ENCODE assay signal across 22 mouse cellular contexts in genomic region chr10:87803936-87804791, GRCm38 (mm10). TPM values are rescaled to one million over a fixed set of nuclear protein-coding genes. Genes with fewer than 3 reads are reported as not detected.
DNase-seq lines count a peak whose midpoint lies in the region; ATAC-seq lines count a peak whose summit lies in the region.
"Had no signal": no experiment of that assay in that cellular context is flagged by ENCODE, and none has a peak within 500 bp of the region (broad histone marks: within the 10 kb centered on the region; RNA-seq: fewer than 3 reads in every experiment).

No protein-coding gene starts in this region.

- no peak overlapping the region for H3K27ac ChIP-seq in embryonic facial prominence, embryonic 14.5 days (replicated peaks; ENCODE audit: low read depth, low read length)
- H3K27ac ChIP-seq in embryonic facial prominence, embryonic 10.5 days (replicated peaks) = no peak overlapping the region
- peak overlapping the region; percentile 41; the same call in 1 of the 2 replicates for H3K27ac ChIP-seq in stomach, embryonic 16.5 days (ENCODE audit: low read length)
- H3K27ac ChIP-seq: heart, embryonic 13.5 days; hindbrain, embryonic 15.5 days; left cerebral cortex, adult 2 months; limb, embryonic 10.5 days; liver, embryonic 15.5 days had no signal

- no peak overlapping the region for H3K4me3 ChIP-seq in embryonic facial prominence, embryonic 14.5 days (ENCODE audit: low read depth, low read length)
- no peak overlapping the region for H3K4me3 ChIP-seq in embryonic facial prominence, embryonic 10.5 days
- no peak overlapping the region for H3K4me3 ChIP-seq in stomach, embryonic 16.5 days (replicated peaks; ENCODE audit: low read length)
- H3K4me3 ChIP-seq: heart, embryonic 13.5 days; hindbrain, embryonic 15.5 days; left cerebral cortex, adult 2 months; limb, embryonic 10.5 days; liver, embryonic 15.5 days had no signal

- H3K36me3 ChIP-seq in embryonic facial prominence, embryonic 14.5 days (ENCODE audit: control insufficient read depth, insufficient read depth, low read length) = no peaks in the 10 kb centered on the region
- H3K36me3 ChIP-seq in embryonic facial prominence, embryonic 10.5 days (replicated peaks) = no peaks in the 10 kb centered on the region
- H3K36me3 ChIP-seq in stomach, embryonic 16.5 days (ENCODE audit: control insufficient read depth, insufficient read depth, low read length) = no peaks in the 10 kb centered on the region
- H3K36me3 ChIP-seq: heart, embryonic 13.5 days; hindbrain, embryonic 15.5 days; limb, embryonic 10.5 days; liver, embryonic 15.5 days had no signal

- no peaks in the 10 kb centered on the region for H3K9me3 ChIP-seq in embryonic facial prominence, embryonic 14.5 days (ENCODE audit: control insufficient read depth, low read length)
- no peaks in the 10 kb centered on the region for H3K9me3 ChIP-seq in embryonic facial prominence, embryonic 10.5 days
- H3K9me3 ChIP-seq in stomach, embryonic 16.5 days (replicated peaks; ENCODE audit: control insufficient read depth, low read length) = no peaks in the 10 kb centered on the region
- H3K9me3 ChIP-seq: heart, embryonic 13.5 days; hindbrain, embryonic 15.5 days; limb, embryonic 10.5 days; liver, embryonic 15.5 days had no signal

- H3K4me2 ChIP-seq in embryonic facial prominence, embryonic 14.5 days (ENCODE audit: low read depth, low read length) = no peak overlapping the region
- no peak overlapping the region for H3K4me2 ChIP-seq in stomach, embryonic 16.5 days (ENCODE audit: low read depth, low read length)
- H3K4me2 ChIP-seq: heart, embryonic 13.5 days; hindbrain, embryonic 15.5 days; liver, embryonic 15.5 days had no signal

- H3K9ac ChIP-seq in embryonic facial prominence, embryonic 14.5 days (ENCODE audit: low read depth, low read length) = no peak overlapping the region
- H3K9ac ChIP-seq in stomach, embryonic 16.5 days (ENCODE audit: low read length) = no peak overlapping the region
- H3K9ac ChIP-seq: heart, embryonic 13.5 days; hindbrain, embryonic 15.5 days; liver, embryonic 15.5 days had no signal

- WGBS in embryonic facial prominence, embryonic 14.5 days = 55% methylated on average over 5 of the region's 5 CpGs
- 84% methylated on average over 5 of the region's 5 CpGs for WGBS in embryonic facial prominence, embryonic 10.5 days
- 45% methylated on average over 5 of the region's 5 CpGs for WGBS in stomach, embryonic 16.5 days

- peak; percentile 50; the same call in 1 of the 2 replicates for ATAC-seq in embryonic facial prominence, embryonic 14.5 days (ENCODE audit: low read depth)
- ATAC-seq in stomach, embryonic 16.5 days (ENCODE audit: insufficient read depth, low FRiP score) = peak; percentile 58; the same call in 1 of the 2 replicates

- no peaks in the 10 kb centered on the region for H3K4me1 ChIP-seq in embryonic facial prominence, embryonic 14.5 days (ENCODE audit: control insufficient read depth, insufficient read depth, low read length)
- H3K4me1 ChIP-seq in embryonic facial prominence, embryonic 10.5 days = peaks cover 5% of the 10 kb centered on the region; the same call in 1 of the 2 replicates
- H3K4me1 ChIP-seq in stomach, embryonic 16.5 days (ENCODE audit: control insufficient read depth, insufficient read depth, low read length) = no peaks in the 10 kb centered on the region
- H3K4me1 ChIP-seq: heart, embryonic 13.5 days; hindbrain, embryonic 15.5 days; limb, embryonic 10.5 days; liver, embryonic 15.5 days had no signal

- DNase-seq in embryonic facial prominence, embryonic 14.5 days (ENCODE audit: low spot score) = peak; percentile 45
- no peak for DNase-seq in embryonic facial prominence, embryonic 10.5 days (ENCODE audit: low spot score)
- peak; percentile 36 for DNase-seq in kidney, postnatal 14 days
- no peak for DNase-seq in kidney, adult 18-20 months
- peak; percentile 34 for DNase-seq in testis, postnatal 14 days (ENCODE audit: low spot score)
- DNase-seq in testis, postnatal 10 days (ENCODE audit: low spot score) = no peak
- DNase-seq in left cerebral cortex, postnatal 14 days (ENCODE audit: low spot score in 2 of 2) = no peak
- DNase-seq: adrenal gland, postnatal 14 days; cerebellum, adult 9-10 months; gastrocnemius, postnatal 25 days; kidney, adult 8-10 months; layer of hippocampus, adult 9-11 months; liver; midbrain, embryonic 14.5 days; thymus, postnatal 14 days had no signal

- no peaks in the 10 kb centered on the region for H3K27me3 ChIP-seq in embryonic facial prominence, embryonic 14.5 days (replicated peaks; ENCODE audit: control insufficient read depth, insufficient read depth, low read length)
- no peaks in the 10 kb centered on the region for H3K27me3 ChIP-seq in embryonic facial prominence, embryonic 10.5 days (replicated peaks; ENCODE audit: low read depth, poor library complexity, severe bottlenecking)
- H3K27me3 ChIP-seq in stomach, embryonic 16.5 days (ENCODE audit: control insufficient read depth, insufficient read depth, low read length) = no peaks in the 10 kb centered on the region
- H3K27me3 ChIP-seq: heart, embryonic 13.5 days; hindbrain, embryonic 15.5 days; liver, embryonic 15.5 days had no signal

- intact Hi-C loops in left cerebral cortex, postnatal 14 days (cut with DNase I) = no loop called here

RNA-seq across cellular contexts. Expression of gene Igf1, which starts 53.9 kb away (rescaled TPM):
- polyA plus RNA-seq in embryonic facial prominence, embryonic 14.5 days (2014; fragmentation: Nextera tagmentation; extraction: Ambion mirVana) = 142 and 158 TPM in 2 replicates
- polyA plus RNA-seq in embryonic facial prominence, embryonic 10.5 days (2016; fragmentation: Nextera tagmentation; extraction: Ambion mirVana) = 38.0 and 48.9 TPM in 2 replicates
- 145 and 146 TPM in 2 replicates for polyA plus RNA-seq in stomach, embryonic 16.5 days (2015; fragmentation: Nextera tagmentation; extraction: Ambion mirVana)
- 10 to 100 TPM; 17.1 to 17.5 TPM for total RNA-seq in left cerebral cortex, postnatal 14 days (2021)
- total RNA-seq: megakaryocyte-erythroid progenitor cell, adult 5-6 weeks had no signal

Comparison
In these comparisons a context has a peak if more than half of its experiments do, and no peak if none do; other contexts are left out.
1. DNase-seq: peak in embryonic facial prominence, embryonic 14.5 days (single experiment), kidney, postnatal 14 days (single experiment) and testis, postnatal 14 days (single experiment); none in embryonic facial prominence, embryonic 10.5 days (single experiment), kidney, adult 18-20 months (single experiment), testis, postnatal 10 days (single experiment) and left cerebral cortex, postnatal 14 days (0 of 2).